Comparison of ENCODE assay signal across 10 mouse cellular contexts in the genomic region with DNA sequence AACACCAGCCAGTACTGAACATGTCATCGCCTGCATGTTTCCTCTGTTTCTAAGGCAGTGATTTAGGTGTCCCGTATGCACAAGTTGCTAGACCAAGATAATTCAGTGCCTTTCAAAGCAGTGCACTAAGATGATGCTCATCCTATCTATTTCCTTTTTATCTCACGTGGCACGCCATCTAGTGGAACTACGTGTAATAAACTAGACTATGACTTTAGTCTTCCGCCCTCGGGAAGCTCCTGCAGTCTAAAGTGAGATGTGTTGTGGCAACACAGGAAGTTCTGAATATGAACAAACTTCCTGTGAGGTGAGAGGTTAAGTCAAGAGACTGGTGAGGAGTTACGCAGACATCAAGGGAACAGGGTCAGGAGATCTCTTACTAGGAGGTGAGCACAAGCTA. TPM values are rescaled to one million over a fixed set of nuclear protein-coding genes. Genes with fewer than 3 reads are reported as not detected.
DNase-seq lines count a peak whose midpoint lies in the region; ATAC-seq and TF ChIP-seq lines count a peak whose summit lies in the region.
"Had no signal": no experiment of that assay in that cellular context is flagged by ENCODE, and none has a peak within 500 bp of the region (broad histone marks: within the 10 kb centered on the region; RNA-seq: fewer than 3 reads in every experiment).

No protein-coding gene starts in this region.

- no peak overlapping the region for H3K9ac ChIP-seq in intestine, postnatal 0 days (ENCODE audit: low read depth, low read length)
- H3K9ac ChIP-seq in intestine, embryonic 16.5 days (ENCODE audit: low read depth, low read length), result no peak overlapping the region
- H3K9ac ChIP-seq: hindbrain, embryonic 13.5 days; neural tube, embryonic 13.5 days had no signal

- no peak overlapping the region for H3K4me2 ChIP-seq in intestine, postnatal 0 days (replicated peaks; ENCODE audit: low read depth)
- H3K4me2 ChIP-seq in intestine, embryonic 16.5 days (ENCODE audit: low read depth, low read length), result no peak overlapping the region
- H3K4me2 ChIP-seq: hindbrain, embryonic 13.5 days; neural tube, embryonic 13.5 days had no signal

- peak; percentile 69 for TF ChIP-seq CTCF in intestine, postnatal 0 days (IDR thresholded peaks at IDR 0.05; ENCODE audit: low read depth)
- peak; percentile 29; the same call in 1 of the 2 replicates for TF ChIP-seq CTCF in brain, embryonic 14.5 days (IDR thresholded peaks at IDR 0.05; ENCODE audit: borderline replicate concordance, extremely low read depth, insufficient read depth, insufficient read length)

- H3K27ac ChIP-seq in intestine, postnatal 0 days (ENCODE audit: low read depth, low read length), result no peak overlapping the region
- no peak overlapping the region for H3K27ac ChIP-seq in intestine, embryonic 16.5 days (ENCODE audit: low read length)
- H3K27ac ChIP-seq: hindbrain, embryonic 13.5 days; neural tube, embryonic 13.5 days had no signal

- intact Hi-C loops in left cerebral cortex, postnatal 36 days (cut with DNase I), result no loop called here

- H3K9me3 ChIP-seq in intestine, postnatal 0 days (ENCODE audit: control insufficient read depth), result no peaks in the 10 kb centered on the region
- no peaks in the 10 kb centered on the region for H3K9me3 ChIP-seq in intestine, embryonic 16.5 days (ENCODE audit: control insufficient read depth, low read length)
- H3K9me3 ChIP-seq: hindbrain, embryonic 13.5 days; neural tube, embryonic 13.5 days had no signal

- no peak for ATAC-seq in intestine, postnatal 0 days
- ATAC-seq in intestine, embryonic 16.5 days, result no peak

- H3K36me3 ChIP-seq in intestine, postnatal 0 days (ENCODE audit: control insufficient read depth, insufficient read depth), result no peaks in the 10 kb centered on the region; the same call in 1 of the 2 replicates
- peaks cover 6% of the 10 kb centered on the region; the same call in 1 of the 2 replicates for H3K36me3 ChIP-seq in intestine, embryonic 16.5 days (ENCODE audit: control insufficient read depth, insufficient read depth, low read length)
- H3K36me3 ChIP-seq: hindbrain, embryonic 13.5 days had no signal

- peak; percentile 21 to 36 for DNase-seq in CD8-positive naive resting alpha-beta T cell, adult 2 months (ENCODE audit: low read depth in 2 of 2, low spot score in 2 of 2)
- peak; percentile 14 for DNase-seq in brain, embryonic 14.5 days (ENCODE audit: low read depth)
- peak; percentile 49 for DNase-seq in lung, postnatal 36 days
- DNase-seq in testis, postnatal 14 days (ENCODE audit: low spot score), result no peak
- no peak for DNase-seq in right cerebral cortex, postnatal 10 days (ENCODE audit: low spot score in 2 of 2)
- DNase-seq in left cerebral cortex, postnatal 36 days (ENCODE audit: low spot score in 2 of 2), result no peak

- WGBS in intestine, postnatal 0 days, result 48% methylated on average over 8 of the region's 8 CpGs
- WGBS in intestine, embryonic 16.5 days, result 43% methylated on average over 8 of the region's 8 CpGs

- H3K4me1 ChIP-seq in intestine, postnatal 0 days (replicated peaks; ENCODE audit: control insufficient read depth, insufficient read depth, low read length), result no peaks in the 10 kb centered on the region
- no peaks in the 10 kb centered on the region for H3K4me1 ChIP-seq in intestine, embryonic 16.5 days (ENCODE audit: control insufficient read depth, insufficient read depth, low read length)
- H3K4me1 ChIP-seq: hindbrain, embryonic 13.5 days; neural tube, embryonic 13.5 days had no signal

- no peak overlapping the region for H3K4me3 ChIP-seq in intestine, postnatal 0 days (ENCODE audit: low read depth, low read length)
- H3K4me3 ChIP-seq in intestine, embryonic 16.5 days (ENCODE audit: low read length), result no peak overlapping the region
- H3K4me3 ChIP-seq: hindbrain, embryonic 13.5 days; neural tube, embryonic 13.5 days had no signal

- no peaks in the 10 kb centered on the region for H3K27me3 ChIP-seq in intestine, postnatal 0 days (replicated peaks; ENCODE audit: control insufficient read depth, insufficient read depth, low read length)
- H3K27me3 ChIP-seq in intestine, embryonic 16.5 days (replicated peaks; ENCODE audit: control insufficient read depth, insufficient read depth, low read length), result no peaks in the 10 kb centered on the region
- H3K27me3 ChIP-seq: hindbrain, embryonic 13.5 days; neural tube, embryonic 13.5 days had no signal

- no peak for TF ChIP-seq POLR2A in brain, embryonic 14.5 days (IDR thresholded peaks at IDR 0.05; ENCODE audit: borderline replicate concordance, extremely low read depth, insufficient read depth, insufficient read length, poor library complexity, severe bottlenecking)

RNA-seq across cellular contexts. Expression of a gene that starts 43.9 kb away (rescaled TPM):
- polyA plus RNA-seq in intestine, postnatal 0 days (2015; fragmentation: Nextera tagmentation; extraction: Ambion mirVana), result 22.4 and 24.6 TPM in 2 replicates
- 29.3 and 35.2 TPM in 2 replicates for polyA plus RNA-seq in intestine, embryonic 16.5 days (2015; fragmentation: Nextera tagmentation; extraction: Ambion mirVana)
- polyA plus RNA-seq in brain, embryonic 14.5 days (2012; rRNA removed), result 29.3 and 34.5 TPM in 2 replicates
- 10 to 100 TPM; 19.5 to 27.1 TPM for total RNA-seq in left cerebral cortex, postnatal 36 days (2021)

Comparison
In these comparisons a context has a peak if more than half of its experiments do, and no peak if none do; other contexts are left out.
1. DNase-seq: peak in CD8-positive naive resting alpha-beta T cell, adult 2 months (2 of 2), brain, embryonic 14.5 days (single experiment) and lung, postnatal 36 days (single experiment); none in testis, postnatal 14 days (single experiment), right cerebral cortex, postnatal 10 days (0 of 2) and left cerebral cortex, postnatal 36 days (0 of 2).